Mouse (Mus musculus): ENCODE measurements around the gene Tspo2. TPM values are rescaled to one million over a fixed set of nuclear protein-coding genes. Genes with fewer than 3 reads are reported as not detected.
A peak's percentile ranks its signal among the peaks of the same experiment; 100 is the strongest.
"Not testable (repeated sequence)": the region's sequence is repeated elsewhere in the genome, so short reads cannot be mapped to it uniquely, and the experiment has no call there.

The Tspo2 gene
- not detected in 2 replicates for polyA plus RNA-seq (2012; rRNA removed)

DNA sequence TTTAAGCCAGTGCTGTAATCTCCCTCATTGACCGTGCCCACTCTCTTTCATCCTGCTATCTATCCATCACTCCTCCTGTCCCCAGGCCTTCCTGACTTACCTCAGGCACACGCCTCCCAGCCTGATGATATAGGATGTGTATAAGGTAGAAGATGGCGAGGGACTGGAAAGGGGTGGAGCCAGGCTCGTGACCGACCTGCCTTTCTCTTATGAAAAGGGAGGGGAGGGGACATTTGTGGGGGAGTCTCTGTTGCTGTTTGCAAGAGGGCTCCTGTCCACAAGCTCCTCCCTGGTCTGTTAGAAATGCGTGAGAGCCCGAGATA lies at the start of gene Tspo2:
TSS of gene Tspo2 (minus strand) at position 170 of the 323 bp plus-strand sequence.
- no peak for DNase-seq (ENCODE audit: low spot score)

DNA sequence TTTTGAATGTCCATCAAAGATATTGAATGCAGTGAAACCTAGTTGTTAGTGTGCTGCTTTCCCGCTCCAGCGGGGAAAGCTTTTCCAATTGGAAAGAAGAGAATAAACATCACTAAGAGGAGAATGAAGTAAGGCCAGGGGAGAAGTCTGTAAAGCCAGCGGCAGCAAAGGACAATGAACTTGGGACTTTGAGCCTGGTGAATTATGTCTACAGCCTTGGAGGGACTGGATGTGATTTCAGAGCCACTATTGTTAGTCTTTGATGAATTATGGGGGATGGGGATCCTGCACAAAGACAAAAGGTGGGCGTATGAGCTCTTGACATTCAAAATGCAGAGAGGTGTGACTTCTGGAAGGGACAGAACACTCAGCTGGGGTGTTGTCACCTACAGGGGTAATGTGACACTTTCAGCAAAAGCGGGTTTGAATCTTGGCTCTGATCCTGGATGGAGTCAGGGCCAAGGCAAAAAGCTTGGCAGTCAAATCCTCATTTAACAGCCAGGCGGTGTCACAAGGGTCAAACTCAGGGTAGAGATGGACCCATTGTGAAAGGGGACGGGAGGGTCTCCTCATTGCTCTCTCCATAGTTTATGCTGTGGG lies 49.6 kb upstream of the Tspo2 start:
- no peak for DNase-seq (ENCODE audit: low spot score)

DNA sequence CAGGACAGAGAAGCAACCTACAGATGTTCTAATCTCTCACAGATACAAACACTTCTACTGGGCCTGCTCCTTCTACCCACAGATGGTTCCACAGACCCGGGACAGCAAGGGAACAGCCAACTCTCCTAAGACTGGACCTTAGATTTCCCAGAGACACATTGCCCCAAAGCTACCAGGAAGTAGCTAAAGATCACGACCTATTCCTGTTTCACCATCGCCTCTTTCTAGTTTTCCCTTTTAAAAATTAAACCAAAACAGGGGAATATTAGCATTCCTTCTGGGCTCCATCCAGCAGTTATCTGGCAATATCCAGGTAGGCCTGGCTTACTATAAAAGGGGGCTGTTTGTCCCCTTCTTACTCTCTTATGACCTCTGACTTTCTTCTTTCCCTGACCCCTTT lies 46.7 kb upstream of the Tspo2 start:
- DNase-seq (ENCODE audit: low spot score) = no peak

DNA sequence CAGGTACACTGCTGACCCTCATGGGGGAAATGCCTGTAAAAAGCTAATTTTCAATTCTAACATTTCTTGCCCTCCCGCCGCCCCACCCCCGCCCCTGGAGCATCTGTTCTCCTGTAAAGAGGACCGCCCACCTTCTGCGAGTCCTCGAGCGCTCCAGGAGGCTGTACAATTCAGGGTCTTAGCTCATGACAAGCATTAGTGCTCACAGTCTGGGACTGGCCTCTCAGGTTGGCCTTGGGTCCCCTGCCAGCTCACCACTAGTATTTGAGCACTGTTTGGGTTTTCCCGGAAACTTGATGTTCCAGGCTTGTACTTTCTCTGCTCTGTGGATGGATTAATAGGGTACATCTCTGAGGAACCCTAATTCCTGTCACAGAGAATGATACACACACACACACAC lies 42.7 kb upstream of the Tspo2 start:
- DNase-seq (ENCODE audit: low spot score) = no peak

DNA sequence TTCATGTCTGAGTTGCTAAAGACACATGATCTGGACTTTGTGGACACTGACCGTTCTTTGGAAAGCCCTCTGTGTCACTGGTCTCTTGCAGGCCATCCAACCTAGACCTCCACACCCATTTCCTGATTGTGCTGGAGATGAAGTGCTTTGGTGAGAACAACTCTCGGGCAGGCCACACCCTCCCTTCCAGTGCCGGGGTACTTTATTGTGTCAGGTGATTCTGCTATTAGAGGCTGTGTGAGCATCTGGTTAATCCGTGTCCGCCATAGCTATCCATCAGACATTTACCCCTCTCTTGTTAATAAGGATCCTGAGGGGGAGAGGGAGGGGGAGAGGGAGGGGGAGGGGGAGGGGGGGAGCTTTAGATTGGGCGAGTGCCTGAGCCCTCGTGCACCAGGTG lies 42.3 kb upstream of the Tspo2 start:
- DNase-seq (ENCODE audit: low spot score) = no peak

DNA sequence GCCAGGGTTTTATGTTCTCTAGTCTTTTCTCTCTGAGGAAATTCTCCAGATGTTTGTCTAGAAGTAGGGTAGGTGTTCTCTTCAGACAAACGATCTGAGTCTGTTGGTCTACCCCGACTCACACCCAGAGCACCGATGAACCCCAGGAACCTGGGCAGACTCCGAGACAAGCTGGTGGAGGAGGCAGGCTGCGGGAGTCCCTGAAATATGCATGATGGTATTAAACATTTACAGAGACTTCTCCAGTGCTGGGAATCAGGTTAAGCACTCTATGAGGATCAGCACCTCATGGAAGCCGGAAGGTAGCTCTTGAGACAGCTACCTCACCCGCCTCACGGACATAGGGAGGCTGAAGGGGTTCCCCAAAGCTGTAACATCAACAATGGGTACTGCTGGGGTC lies 41.3 kb upstream of the Tspo2 start:
- no peak for DNase-seq (ENCODE audit: low spot score)

DNA sequence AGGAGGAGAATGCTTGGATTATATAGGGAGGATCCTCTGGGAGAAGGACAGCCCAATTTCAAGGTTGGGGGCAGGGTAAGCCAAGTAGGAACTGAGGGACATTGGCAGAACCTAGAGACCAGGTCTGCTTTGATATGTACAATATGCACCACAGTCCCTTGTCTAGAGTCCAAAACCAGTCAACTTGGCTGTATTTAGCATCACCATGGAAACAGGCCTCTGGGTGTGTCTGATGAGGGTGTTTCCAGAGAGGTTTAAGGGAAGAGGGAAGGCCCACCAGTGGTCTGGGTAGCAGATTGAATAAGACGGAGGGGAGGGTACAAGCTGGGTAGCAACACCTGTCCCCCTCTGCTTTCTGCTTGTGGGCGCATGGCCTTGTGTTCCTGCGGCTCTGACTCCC lies 38.1 kb upstream of the Tspo2 start:
- DNase-seq (ENCODE audit: low spot score) = no peak

DNA sequence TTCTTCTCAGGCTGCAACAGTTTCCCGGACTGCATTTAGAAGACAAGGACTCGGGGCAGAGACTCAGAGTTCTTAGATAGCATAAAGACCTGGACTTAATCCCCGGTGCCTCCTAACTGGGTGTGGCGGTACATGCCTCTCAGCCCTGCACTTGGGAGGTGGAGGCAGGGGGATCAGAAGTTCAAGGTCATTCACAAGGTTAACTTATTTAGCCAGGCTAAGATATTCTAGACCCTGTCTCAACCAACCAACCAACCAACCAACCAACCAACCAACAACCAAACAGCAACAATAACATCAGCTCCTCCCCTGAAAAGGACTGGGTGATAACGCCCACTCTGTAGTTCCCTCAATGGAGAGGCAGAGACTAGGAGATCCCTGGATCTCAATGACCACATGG lies 32.9 kb upstream of the Tspo2 start:
- no peak for DNase-seq (ENCODE audit: low spot score)

DNA sequence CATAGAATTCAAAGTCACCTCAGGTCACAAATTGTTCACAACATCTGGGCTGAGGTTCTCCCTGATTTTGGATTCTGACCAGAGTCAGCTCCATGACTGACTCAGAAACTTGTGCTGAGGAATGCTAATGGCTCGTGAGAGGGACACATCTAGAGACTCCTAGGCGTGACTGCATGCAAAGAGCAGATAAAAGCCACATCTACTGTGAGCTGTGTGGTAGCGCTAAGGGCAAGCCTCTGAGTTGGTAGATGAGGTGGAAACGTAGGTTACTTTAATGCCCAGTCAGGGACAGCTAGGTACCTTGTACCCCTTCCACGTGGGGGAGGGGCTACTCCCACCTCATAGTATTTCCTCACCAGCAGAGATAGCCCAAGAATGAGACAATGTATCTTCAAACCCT lies 32.4 kb upstream of the Tspo2 start:
- DNase-seq (ENCODE audit: low spot score) = no peak

DNA sequence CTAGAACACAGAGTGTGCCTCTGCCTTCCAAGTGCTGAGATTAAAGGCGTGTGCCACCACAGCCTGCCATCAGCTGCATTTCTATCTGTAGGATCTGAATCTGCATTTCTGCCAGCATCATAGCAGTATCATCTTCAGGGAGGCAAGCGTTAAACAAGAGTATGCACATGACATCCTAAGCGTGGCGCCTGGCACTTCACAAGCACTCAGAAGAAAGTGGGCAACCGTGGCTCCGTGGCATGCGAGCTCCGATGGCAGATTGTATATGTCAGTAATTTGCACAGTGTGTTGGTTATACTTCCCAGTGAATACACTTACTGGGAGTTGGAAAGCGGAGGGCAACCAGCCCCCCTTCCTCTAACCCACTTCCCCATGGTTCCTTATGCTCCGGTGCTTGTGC lies 28.6 kb upstream of the Tspo2 start:
- no peak for DNase-seq (ENCODE audit: low spot score)

DNA sequence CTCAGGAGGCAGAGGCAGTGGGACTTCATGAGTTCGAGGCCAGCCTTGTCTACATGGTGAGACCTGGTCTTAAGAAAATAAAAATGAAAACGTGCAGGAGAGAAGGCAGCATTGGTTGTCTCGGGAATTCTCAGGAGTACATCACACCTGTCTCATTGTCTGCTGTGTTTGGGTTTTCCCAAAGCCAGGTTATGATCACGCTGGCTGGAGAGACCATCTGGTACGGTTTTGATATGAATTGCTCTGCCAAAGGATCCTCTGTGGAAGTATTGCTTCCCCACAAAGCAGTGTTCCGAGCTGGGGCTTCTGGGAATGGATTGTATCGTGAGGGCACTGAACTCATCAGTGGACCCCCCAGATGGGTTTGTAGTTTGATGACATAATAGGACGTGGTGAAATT lies 24.1 kb upstream of the Tspo2 start:
- DNase-seq (ENCODE audit: low spot score) = no peak

DNA sequence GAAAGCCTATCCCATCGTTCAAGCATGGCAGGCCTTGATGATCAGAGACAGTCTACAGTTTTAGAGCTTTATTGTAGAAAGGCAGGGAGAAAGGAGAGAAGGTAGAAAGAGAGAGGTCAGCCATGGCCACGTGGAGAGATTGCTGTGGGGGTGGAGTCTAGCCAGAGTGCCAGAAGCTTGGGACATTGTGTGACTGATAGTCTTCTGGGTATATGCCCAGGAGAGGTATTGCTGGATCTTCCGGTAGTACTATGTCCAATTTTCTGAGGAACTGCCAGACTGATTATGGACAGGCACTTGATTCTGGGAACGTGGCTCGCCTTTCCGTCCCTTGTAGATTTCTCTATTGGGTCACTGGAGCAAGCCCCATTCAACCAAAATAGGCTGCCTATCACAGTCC lies 23.0 kb upstream of the Tspo2 start:
- not testable (repeated sequence) for DNase-seq (ENCODE audit: low spot score)

DNA sequence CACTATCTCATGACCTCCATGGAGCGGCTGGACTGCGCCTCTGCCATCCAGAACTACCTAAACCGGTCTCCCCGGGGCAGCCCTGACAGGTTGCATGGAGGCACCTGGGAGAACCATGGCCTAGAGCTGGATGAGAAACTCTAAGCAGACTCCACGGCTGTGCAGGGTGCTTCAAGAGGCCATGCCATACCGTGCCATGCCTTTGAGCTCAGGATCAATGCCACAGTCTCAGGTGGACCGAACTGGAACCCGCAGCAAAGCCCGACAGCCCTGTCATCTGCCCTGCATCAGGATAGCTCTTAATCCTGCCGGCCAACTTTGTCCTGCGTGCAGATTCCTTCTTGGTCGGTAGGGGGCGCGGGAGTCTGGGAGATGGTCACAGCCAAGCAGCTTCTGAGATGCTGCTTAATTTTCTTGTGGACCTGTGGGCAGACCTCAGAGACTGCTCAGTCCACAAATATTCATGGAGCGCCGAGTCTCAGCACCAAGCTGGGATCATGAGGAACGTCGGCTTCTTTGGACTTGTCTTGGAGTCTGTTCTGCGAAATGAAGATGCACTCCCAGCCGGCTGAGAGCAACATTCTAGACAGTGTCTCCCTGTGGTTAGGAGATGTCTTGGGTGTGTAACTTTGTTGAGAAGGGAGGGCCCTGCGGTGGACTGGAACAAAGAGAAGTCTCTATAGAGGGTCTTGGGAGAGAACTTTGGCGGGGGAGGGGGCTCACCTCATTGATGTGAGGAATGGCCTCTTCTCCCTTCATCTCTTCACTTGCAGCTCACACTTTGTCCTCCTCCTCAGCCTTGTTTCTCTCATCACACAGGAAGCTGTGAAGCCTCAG lies 16.3 kb upstream of the Tspo2 start:
- peak; percentile 70 for DNase-seq (ENCODE audit: low spot score)

DNA sequence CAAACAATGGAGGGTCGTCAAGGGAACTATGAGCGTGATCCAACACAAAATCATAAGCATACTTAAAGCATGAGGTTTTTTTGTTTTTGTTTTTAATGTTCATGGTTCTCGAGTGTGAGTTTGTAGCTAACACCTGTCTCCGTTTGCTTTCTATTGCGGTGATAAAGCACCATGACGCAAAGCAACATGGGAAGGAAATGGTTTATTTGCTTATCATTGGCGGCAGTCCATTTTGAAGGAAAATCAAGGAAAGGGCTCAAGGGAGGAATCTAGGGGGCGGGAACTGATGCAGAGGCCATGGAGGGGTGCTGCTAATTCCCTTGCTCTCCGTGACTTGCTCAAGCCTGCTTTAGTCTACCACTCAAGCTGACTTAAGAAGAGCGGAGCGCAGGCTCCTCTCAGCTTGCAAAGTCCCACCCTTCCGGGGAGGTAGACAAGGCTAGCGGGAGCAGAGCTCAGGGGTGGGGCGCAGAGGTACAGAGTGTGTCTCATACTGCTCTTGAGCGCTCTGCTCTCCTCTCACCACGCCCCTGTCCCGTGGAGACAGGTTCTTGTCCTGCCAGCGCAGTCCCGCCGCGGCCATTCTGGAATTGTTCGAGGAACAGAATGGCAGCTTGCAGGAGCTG lies 15.6 kb upstream of the Tspo2 start:
- DNase-seq (ENCODE audit: low spot score) = no peak

DNA sequence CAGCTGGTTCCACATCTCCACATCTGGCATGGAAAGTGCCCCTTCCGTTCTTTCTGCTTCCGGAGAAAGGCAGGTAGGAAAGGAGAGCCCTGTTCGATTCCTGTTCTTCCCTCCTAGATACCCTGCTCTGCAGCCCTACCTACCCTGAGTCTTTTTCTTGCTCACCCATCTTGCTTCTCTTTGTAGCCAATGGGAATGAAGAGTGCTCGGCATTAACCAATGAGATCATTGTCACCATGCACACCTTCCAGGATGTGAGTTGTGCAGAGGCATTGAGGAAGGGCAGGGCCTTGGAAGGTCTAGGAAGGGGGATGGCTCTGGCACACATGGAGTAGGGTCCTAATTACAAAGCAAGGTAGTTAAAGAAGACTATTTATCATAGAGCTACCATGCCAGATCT lies 12.1 kb upstream of the Tspo2 start:
- no peak for DNase-seq (ENCODE audit: low spot score)

DNA sequence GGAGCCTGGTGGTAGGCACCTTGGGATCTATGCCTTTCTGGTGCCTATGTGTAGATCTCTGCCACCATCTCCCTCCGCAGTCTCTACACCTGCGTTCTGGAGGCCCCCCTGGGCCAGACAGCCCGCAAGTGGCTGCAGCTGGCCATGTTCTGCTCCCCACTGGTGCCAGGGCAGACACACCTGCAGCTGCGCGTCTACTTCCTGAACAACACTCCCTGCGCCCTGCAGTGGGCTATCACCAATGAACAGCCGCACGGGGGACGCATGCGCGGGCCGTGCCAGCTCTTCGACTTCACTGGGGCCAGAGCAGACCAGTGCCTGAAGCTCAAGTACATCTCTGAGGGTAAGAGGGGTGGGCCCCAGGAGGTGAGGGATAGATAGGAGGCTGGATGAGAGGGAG lies 10.8 kb upstream of the Tspo2 start:
- DNase-seq (ENCODE audit: low spot score) = no peak

DNA sequence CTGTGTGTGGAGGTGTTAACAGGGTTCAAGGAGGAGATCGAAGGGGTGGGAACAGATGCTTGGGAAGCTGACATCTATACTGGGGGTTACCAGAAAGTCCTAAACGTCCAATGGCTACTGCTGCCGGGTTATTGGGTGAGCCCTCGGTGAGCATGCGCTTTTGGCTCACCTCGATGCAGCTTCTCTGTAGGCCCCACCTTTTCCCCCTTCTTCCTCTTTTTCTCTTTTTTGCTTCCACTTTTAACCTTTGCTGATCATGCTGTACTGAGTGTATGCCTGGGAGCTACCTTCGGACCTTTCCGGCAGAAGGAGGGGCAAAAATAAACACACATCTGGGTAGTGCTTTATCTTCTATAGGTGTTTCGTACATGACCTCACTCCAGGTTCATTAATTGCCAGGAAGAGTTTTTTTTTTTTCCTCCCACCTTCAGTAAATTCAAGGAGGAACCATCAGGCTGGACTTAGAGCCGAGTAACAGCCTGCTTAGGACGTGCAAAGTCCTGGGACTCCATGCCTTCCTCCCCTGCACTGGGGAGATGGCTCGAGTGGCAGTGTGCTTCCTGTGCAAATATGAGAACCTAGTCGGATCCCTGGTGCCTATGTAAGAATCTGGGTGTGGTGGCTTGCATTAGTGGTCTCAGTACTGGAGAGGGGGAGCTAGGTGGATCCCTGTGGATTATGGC lies 6.8 kb upstream of the Tspo2 start:
- no peak for DNase-seq (ENCODE audit: low spot score)

DNA sequence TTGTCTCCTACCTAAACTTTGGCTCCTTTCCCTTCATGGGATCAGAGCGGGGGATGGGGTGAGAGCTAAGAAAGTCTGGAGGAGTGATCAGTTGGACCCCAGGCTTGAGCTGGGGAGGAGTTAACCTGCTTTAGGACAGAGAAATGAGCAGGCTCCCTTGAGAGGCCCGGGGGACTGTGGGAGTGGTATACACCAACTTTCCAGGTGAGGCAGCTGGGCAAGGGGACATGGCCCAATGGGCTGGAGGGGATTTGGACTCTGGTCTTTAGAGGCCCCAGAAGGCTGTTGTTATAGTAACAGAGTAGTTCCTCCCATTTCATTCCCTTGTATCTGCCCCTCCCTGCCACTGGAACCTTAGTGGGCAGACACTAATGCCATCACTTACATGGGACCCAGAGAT lies 4.6 kb upstream of the Tspo2 start:
- DNase-seq (ENCODE audit: low spot score) = no peak

DNA sequence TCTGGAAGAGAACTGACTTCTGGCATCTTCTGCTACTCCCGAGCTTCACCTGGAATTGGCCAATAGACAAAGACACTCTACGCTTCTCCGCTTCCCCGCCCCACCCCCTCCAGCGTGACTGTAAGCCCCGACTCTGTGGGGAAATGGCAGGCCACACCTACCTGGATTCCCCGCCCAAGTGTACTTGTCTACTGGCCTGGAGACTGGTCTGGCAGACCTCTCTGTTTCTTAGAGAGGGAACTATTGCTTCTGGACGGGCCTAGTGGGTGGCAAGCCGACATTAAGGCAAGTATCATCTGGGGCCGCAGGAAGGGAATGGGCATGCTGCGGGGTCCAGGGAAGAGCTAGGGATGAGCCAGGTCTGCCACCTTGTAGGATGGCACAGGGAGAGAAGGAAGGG lies 3.4 kb upstream of the Tspo2 start, which contains the start of gene Unc5cl:
TSS of gene Unc5cl (plus strand) at position 214 of the 400 bp plus-strand sequence.
- DNase-seq (ENCODE audit: low spot score) = no peak

DNA sequence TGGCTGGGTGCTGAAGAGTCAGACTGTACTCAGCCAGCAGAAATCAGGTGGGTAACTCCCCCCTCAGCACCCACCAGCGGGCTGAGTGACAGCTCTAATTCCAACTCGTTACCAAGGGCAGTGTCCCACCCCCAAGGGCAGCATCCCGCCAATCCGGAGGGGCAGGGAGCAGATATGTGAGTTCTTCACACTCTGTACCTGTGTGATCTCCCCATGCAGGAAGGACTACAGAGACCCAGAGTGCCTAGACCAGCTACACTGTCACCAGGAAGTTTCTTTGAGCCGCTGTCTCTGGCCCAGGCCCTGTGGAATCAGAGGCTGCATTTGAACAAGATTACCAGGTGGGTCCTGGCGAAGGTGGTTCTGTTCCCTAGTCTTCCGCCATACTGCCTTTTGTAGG lies 2.9 kb upstream of the Tspo2 start:
- no peak for DNase-seq (ENCODE audit: low spot score)

DNA sequence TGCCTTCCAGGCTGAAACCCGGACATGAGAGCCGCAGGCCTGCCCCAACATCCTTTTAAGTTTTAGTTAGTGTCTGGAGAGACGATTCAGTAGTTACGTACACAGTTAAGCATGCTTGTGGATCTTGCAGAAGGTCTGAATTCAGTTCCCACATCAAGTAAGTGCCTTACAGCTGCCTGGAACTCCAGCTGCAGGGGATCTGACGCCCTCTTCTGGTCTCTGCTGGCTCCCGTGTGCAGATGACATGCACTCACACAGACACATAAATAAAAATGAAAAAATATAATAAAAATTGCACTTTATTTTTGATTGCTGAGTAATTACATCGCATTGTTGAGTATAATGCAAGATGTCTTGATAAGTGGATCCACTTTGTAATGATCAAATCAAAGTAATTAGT lies 2.2 kb upstream of the Tspo2 start:
- DNase-seq (ENCODE audit: low spot score) = no peak

DNA sequence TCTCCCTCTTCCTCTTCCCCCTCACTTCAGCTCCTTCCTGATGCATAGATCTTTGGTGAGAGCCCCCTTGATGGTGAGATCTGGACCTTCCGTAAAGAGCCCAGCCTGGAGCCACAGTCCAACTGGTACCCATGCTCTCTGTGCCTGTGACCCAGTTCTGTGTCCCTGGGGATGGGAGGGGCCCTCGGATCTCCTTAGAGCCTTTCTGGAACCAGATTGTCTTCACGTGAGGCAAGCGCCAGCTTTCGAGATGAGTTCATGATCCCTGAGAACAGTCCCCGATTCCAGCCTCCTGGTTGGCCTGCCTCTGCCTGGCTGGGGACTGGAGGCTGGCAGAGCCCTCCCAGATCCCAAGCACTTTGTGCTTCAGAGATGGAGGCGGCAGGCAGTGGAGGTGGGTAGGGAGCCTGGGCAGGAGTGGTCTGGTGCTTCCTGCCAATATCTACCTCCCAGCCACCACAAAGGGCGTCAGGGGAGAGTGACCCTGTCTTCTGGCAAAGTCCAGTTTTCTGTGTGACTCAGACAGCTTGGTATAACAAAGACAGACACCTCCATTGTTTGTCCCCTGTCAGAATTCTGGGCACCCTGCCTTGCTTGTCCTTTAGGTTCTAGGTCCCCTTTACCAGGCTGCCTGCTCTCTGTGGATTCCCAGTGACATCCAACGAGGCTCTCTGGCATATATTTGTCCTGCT lies 577 bp upstream of the Tspo2 start:
- DNase-seq (ENCODE audit: low spot score) = no peak

Measured in urinary bladder, adult 2 months (tissue).